15 mouse cellular contexts compared by ENCODE assay signal in the genomic region with DNA sequence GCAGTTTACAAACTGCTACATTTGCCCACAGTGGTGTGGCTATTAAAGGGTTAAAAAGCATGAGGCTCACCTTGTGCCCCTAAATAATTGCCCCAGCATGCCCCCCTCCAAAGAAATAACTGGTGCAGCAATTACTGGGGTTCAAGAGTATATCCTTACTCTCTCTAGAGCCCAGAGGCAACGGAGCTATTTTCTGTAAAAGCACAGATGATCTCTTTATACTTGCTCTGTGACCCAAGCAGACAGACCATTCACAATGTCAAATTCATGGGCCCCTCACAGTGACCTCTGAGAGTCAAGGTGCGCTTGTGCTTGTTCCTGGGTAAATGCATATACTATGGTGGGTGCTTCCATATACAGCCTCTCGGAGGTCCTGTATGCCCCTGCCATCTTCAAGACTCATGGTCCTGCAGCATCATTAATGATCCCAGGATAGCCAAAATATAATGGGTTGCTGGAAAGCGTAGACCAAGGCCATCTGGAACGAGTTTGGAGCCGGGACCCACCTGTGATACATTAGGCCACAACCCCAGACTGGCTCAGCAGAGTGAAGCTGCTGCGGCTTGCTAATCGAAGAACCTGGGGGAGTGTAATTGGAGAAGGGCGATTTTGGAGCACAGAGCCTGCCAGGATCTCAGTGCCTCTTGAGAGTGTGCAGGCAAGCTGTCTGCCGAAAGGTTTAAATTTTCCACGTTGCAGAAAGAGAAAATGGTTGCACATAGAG.
A peak's percentile ranks its signal among the peaks of the same experiment; 100 is the strongest.
DNase-seq lines count a peak whose midpoint lies in the region; ATAC-seq and TF ChIP-seq lines count a peak whose summit lies in the region.
"Had no signal": no experiment of that assay in that cellular context is flagged by ENCODE, and none has a peak within 500 bp of the region (broad histone marks: within the 10 kb centered on the region; RNA-seq: fewer than 3 reads in every experiment).

No protein-coding gene starts in this region.

- intact Hi-C loops in left cerebral cortex, postnatal 25 days (cut with DNase I): no loop called here

- H3K9me3 ChIP-seq in kidney, embryonic 16.5 days (ENCODE audit: low read length): no peaks in the 10 kb centered on the region
- no peaks in the 10 kb centered on the region for H3K9me3 ChIP-seq in embryonic facial prominence, embryonic 15.5 days (replicated peaks)
- H3K9me3 ChIP-seq in limb, embryonic 14.5 days (ENCODE audit: control insufficient read depth, low read length): no peaks in the 10 kb centered on the region
- H3K9me3 ChIP-seq: heart, embryonic 15.5 days; liver, embryonic 12.5 days had no signal

- no peak overlapping the region for H3K4me3 ChIP-seq in kidney, embryonic 16.5 days (ENCODE audit: low read length)
- no peak overlapping the region for H3K4me3 ChIP-seq in embryonic facial prominence, embryonic 15.5 days (replicated peaks)
- H3K4me3 ChIP-seq in limb, embryonic 14.5 days (replicated peaks; ENCODE audit: low read length): no peak overlapping the region
- H3K4me3 ChIP-seq: heart, embryonic 15.5 days; liver, embryonic 12.5 days had no signal

- ATAC-seq in kidney, embryonic 16.5 days (ENCODE audit: low FRiP score, low TSS enrichment): 0 out of 2 replicates have a peak, but pooled peaks have one; percentile 51
- ATAC-seq in embryonic facial prominence, embryonic 15.5 days (ENCODE audit: insufficient number of reproducible peaks, low FRiP score, low TSS enrichment, low read depth): peak; percentile 83
- peak; percentile 92 for ATAC-seq in limb, embryonic 14.5 days (ENCODE audit: low FRiP score, low read depth)
- no peak for ATAC-seq in monocyte, adult 5-6 weeks (replicated peaks; ENCODE audit: insufficient number of reproducible peaks, low FRiP score, low TSS enrichment, poor library complexity, severe bottlenecking)
- ATAC-seq: intestine, embryonic 16.5 days; liver, embryonic 12.5 days; midbrain, embryonic 16.5 days had no signal

- H3K36me3 ChIP-seq in kidney, embryonic 16.5 days (ENCODE audit: insufficient read depth, low read length): no peaks in the 10 kb centered on the region
- H3K36me3 ChIP-seq in embryonic facial prominence, embryonic 15.5 days: no peaks in the 10 kb centered on the region
- H3K36me3 ChIP-seq in limb, embryonic 14.5 days (ENCODE audit: control insufficient read depth, insufficient read depth, low read length): no peaks in the 10 kb centered on the region
- H3K36me3 ChIP-seq: heart, embryonic 15.5 days; liver, embryonic 12.5 days had no signal

- no peak overlapping the region for H3K27ac ChIP-seq in kidney, embryonic 16.5 days (ENCODE audit: low read length)
- peak overlapping the region; percentile 51 for H3K27ac ChIP-seq in embryonic facial prominence, embryonic 15.5 days (replicated peaks)
- 0 out of 2 replicates have a peak overlapping the region, but pooled peaks have one; percentile 45 for H3K27ac ChIP-seq in limb, embryonic 14.5 days (replicated peaks; ENCODE audit: low read depth, low read length)
- H3K27ac ChIP-seq: heart, embryonic 15.5 days; liver, embryonic 12.5 days had no signal

- no peak for TF ChIP-seq POLR2A in limb, embryonic 14.5 days (IDR thresholded peaks at IDR 0.05; ENCODE audit: borderline replicate concordance, extremely low read depth, insufficient read depth, insufficient read length)

- H3K4me2 ChIP-seq in kidney, embryonic 16.5 days (replicated peaks; ENCODE audit: low read depth, low read length): no peak overlapping the region
- H3K4me2 ChIP-seq in embryonic facial prominence, embryonic 15.5 days (replicated peaks): no peak overlapping the region
- H3K4me2 ChIP-seq in limb, embryonic 14.5 days (replicated peaks; ENCODE audit: low read depth, low read length, severe bottlenecking): no peak overlapping the region
- H3K4me2 ChIP-seq: heart, embryonic 15.5 days; liver, embryonic 12.5 days had no signal

- H3K4me1 ChIP-seq in kidney, embryonic 16.5 days (ENCODE audit: insufficient read depth, low read length): peaks cover 9% of the 10 kb centered on the region
- peaks cover 20% of the 10 kb centered on the region for H3K4me1 ChIP-seq in embryonic facial prominence, embryonic 15.5 days
- peaks cover 28% of the 10 kb centered on the region for H3K4me1 ChIP-seq in limb, embryonic 14.5 days (ENCODE audit: control insufficient read depth, insufficient read depth, low read length)
- H3K4me1 ChIP-seq: liver, embryonic 12.5 days had no signal

- no peaks in the 10 kb centered on the region for H3K27me3 ChIP-seq in kidney, embryonic 16.5 days (ENCODE audit: insufficient read depth, low read length)
- no peaks in the 10 kb centered on the region for H3K27me3 ChIP-seq in embryonic facial prominence, embryonic 15.5 days
- H3K27me3 ChIP-seq in limb, embryonic 14.5 days (ENCODE audit: control insufficient read depth, insufficient read depth, low read length): no peaks in the 10 kb centered on the region
- H3K27me3 ChIP-seq: heart, embryonic 15.5 days; liver, embryonic 12.5 days had no signal

- WGBS in kidney, embryonic 16.5 days: 33% methylated on average over 11 of the region's 11 CpGs
- WGBS in embryonic facial prominence, embryonic 15.5 days: 15% methylated on average over 11 of the region's 11 CpGs
- WGBS in limb, embryonic 14.5 days: 10% methylated on average over 11 of the region's 11 CpGs

- no peak overlapping the region for H3K9ac ChIP-seq in kidney, embryonic 16.5 days (replicated peaks; ENCODE audit: low read length)
- H3K9ac ChIP-seq in embryonic facial prominence, embryonic 15.5 days: no peak overlapping the region
- H3K9ac ChIP-seq in limb, embryonic 14.5 days (ENCODE audit: low read depth, low read length, severe bottlenecking): no peak overlapping the region
- H3K9ac ChIP-seq: heart, embryonic 15.5 days; liver, embryonic 12.5 days had no signal

- no peak for DNase-seq in kidney, adult 8-10 months
- DNase-seq in embryo, embryonic 11.5 days (ENCODE audit: low read depth, low spot score): peak; percentile 66
- DNase-seq in limb, embryonic 14.5 days (ENCODE audit: low spot score): peak; percentile 90
- DNase-seq in left cerebral cortex, adult 18-20 months (ENCODE audit: low spot score in 2 of 2): no peak
- DNase-seq in left cerebral cortex, postnatal 25 days (ENCODE audit: low spot score in 2 of 2): no peak
- DNase-seq: adrenal gland, postnatal 14 days; cerebellum, adult 11 months; spleen, adult 18-20 months had no signal

Comparison
In these comparisons a context has a peak if more than half of its experiments do, and no peak if none do; other contexts are left out.
1. DNase-seq: peak in embryo, embryonic 11.5 days (single experiment) and limb, embryonic 14.5 days (single experiment); none in kidney, adult 8-10 months (0 of 2), left cerebral cortex, adult 18-20 months (0 of 2) and left cerebral cortex, postnatal 25 days (0 of 2).